Mouse (Mus musculus) midbrain, embryonic 16.5 days (tissue): ENCODE measurements around the gene Fam178b. TPM values are rescaled to one million over a fixed set of nuclear protein-coding genes. Genes with fewer than 3 reads are reported as not detected.

Source experiments
- ATAC-seq: fragments of 200-750 bp; cut with Nextera tagmentation; 2 replicates; pipeline ENCODE4 v1.8.0; 2017; ENCODE audit warnings: moderate TSS enrichment
- H3K27ac ChIP-seq: fragments of 300-500 bp; sonication (generic); 2 replicates; pipeline ENCODE4 v1.5.1; 2014; ENCODE audit warnings: mild to moderate bottlenecking, low read length, mixed read lengths
- H3K27me3 ChIP-seq: fragments of 300-500 bp; sonication (generic); 2 replicates; pipeline ENCODE4 v1.6.1; 2014; ENCODE audit warnings: low read depth, low read length, mixed read lengths; ENCODE audit not compliant: control insufficient read depth, insufficient read depth
- H3K36me3 ChIP-seq: fragments of 300-500 bp; sonication (generic); 2 replicates; pipeline ENCODE4 v1.6.1; 2014; ENCODE audit warnings: mild to moderate bottlenecking, low read length, moderate library complexity, mixed read lengths; ENCODE audit not compliant: control insufficient read depth, insufficient read depth
- H3K4me1 ChIP-seq: fragments of 300-500 bp; sonication (generic); 2 replicates; pipeline ENCODE4 v1.6.1; 2014; ENCODE audit warnings: mild to moderate bottlenecking, low read length, mixed read lengths; ENCODE audit not compliant: control insufficient read depth, insufficient read depth
- H3K4me2 ChIP-seq: fragments of 300-500 bp; sonication (generic); 2 replicates; pipeline ENCODE4 v1.6.1; 2014; ENCODE audit warnings: mild to moderate bottlenecking, low read length, mixed read lengths
- H3K4me3 ChIP-seq: fragments of 300-500 bp; sonication (generic); 2 replicates; pipeline ENCODE4 v1.5.1; 2014; ENCODE audit warnings: low read depth, mild to moderate bottlenecking, low read length, moderate library complexity, mixed read lengths
- H3K9ac ChIP-seq: fragments of 300-500 bp; sonication (generic); 2 replicates; pipeline ENCODE4 v1.6.1; 2014; ENCODE audit warnings: low read depth, low read length, mixed read lengths
- H3K9me3 ChIP-seq: fragments of 300-500 bp; sonication (generic); replicated peaks from 2 replicates; pipeline ENCODE4 v1.6.1; 2014; ENCODE audit warnings: mild to moderate bottlenecking, low read length, mixed read lengths; ENCODE audit not compliant: control insufficient read depth, poor library complexity, severe bottlenecking
- WGBS: fragments of 180-500 bp; shearing (Covaris S2); extraction: QIAGEN DNeasy Blood & Tissue Kit; methylation state at CpG from one replicate; pipeline ENCODE4 v1.1.7; 2014; 5-methylcytosine and 5-hydroxymethylcytosine counted together
- polyA plus RNA-seq: library from polyadenylated mRNA; unstranded; fragments of >200 nt; fragmentation: Nextera tagmentation; extraction: Ambion mirVana; gene quantifications from 2 replicates; pipeline ENCODE4 v1.2.1, GENCODE M21; 2015

Gene Fam178b
- polyA plus RNA-seq, 1 experiment from 2014 or later, result 0.33 TPM

GRCm38 (mm10) chr1:36588476-36589450, 94.2 kb downstream of the Fam178b start:
- Histone ChIP-seq H3K36me3 (no peaks in the 10 kb centered on the region), H3K4me2 (no peak overlapping the region), H3K4me3 (no peak overlapping the region), H3K9ac (no peak overlapping the region), H3K9me3 (no peaks in the 10 kb centered on the region), H3K27ac (no peak overlapping the region), H3K4me1 (peaks cover 2% of the 10 kb centered on the region; the same call in 1 of the 2 replicates), H3K27me3 (no peaks in the 10 kb centered on the region)
- ATAC-seq, result no peak
- 70% methylated on average over 13 of the region's 13 CpGs for WGBS

GRCm38 (mm10) chr1:36587860-36588259, 95.1 kb downstream of the Fam178b start:
- Histone ChIP-seq H3K9ac (no peak overlapping the region), H3K36me3 (no peaks in the 10 kb centered on the region), H3K4me3 (no peak overlapping the region), H3K4me1 (peaks cover 2% of the 10 kb centered on the region; the same call in 1 of the 2 replicates), H3K27me3 (peaks cover under 1% of the 10 kb centered on the region; the same call in 1 of the 2 replicates), H3K27ac (no peak overlapping the region), H3K4me2 (no peak overlapping the region), H3K9me3 (no peaks in the 10 kb centered on the region)
- ATAC-seq, result no peak
- 88% methylated on average over 6 of the region's 6 CpGs for WGBS

- H3K4me3 ChIP-seq, result no peak overlapping the region
- H3K4me2 ChIP-seq, result no peak overlapping the region
- no peak overlapping the region for H3K9ac ChIP-seq
- no peaks in the 10 kb centered on the region for H3K9me3 ChIP-seq
- no peaks in the 10 kb centered on the region for H3K36me3 ChIP-seq
- peaks cover 2% of the 10 kb centered on the region; the same call in 1 of the 2 replicates for H3K4me1 ChIP-seq
- peaks cover 3% of the 10 kb centered on the region; the same call in 1 of the 2 replicates for H3K27me3 ChIP-seq
- WGBS, result 42% methylated on average over 4 of the region's 4 CpGs
- ATAC-seq, result no peak
- no peak overlapping the region for H3K27ac ChIP-seq
Observed at GRCm38 (mm10) chr1:36586288-36586687, 96.7 kb downstream of the Fam178b start.

GRCm38 (mm10) chr1:36583408-36584116, 99.4 kb downstream of the Fam178b start:
- WGBS, result 86% methylated on average over 8 of the region's 8 CpGs
- no peak for ATAC-seq
- H3K9ac ChIP-seq, result no peak overlapping the region
- peaks cover 14% of the 10 kb centered on the region for H3K4me1 ChIP-seq
- H3K4me2 ChIP-seq, result no peak overlapping the region
- no peaks in the 10 kb centered on the region for H3K9me3 ChIP-seq
- H3K27me3 ChIP-seq, result peaks cover 3% of the 10 kb centered on the region; the same call in 1 of the 2 replicates
- no peaks in the 10 kb centered on the region for H3K36me3 ChIP-seq
- no peak overlapping the region for H3K4me3 ChIP-seq
- no peak overlapping the region for H3K27ac ChIP-seq

- Histone ChIP-seq H3K27ac (no peak overlapping the region), H3K4me2 (no peak overlapping the region), H3K9ac (no peak overlapping the region), H3K4me1 (peaks cover 14% of the 10 kb centered on the region), H3K4me3 (no peak overlapping the region), H3K27me3 (peaks cover 3% of the 10 kb centered on the region; the same call in 1 of the 2 replicates), H3K36me3 (no peaks in the 10 kb centered on the region), H3K9me3 (no peaks in the 10 kb centered on the region)
- WGBS, result 81% methylated on average over 8 of the region's 8 CpGs
- no peak for ATAC-seq
Observed at GRCm38 (mm10) chr1:36582211-36582610, 100.8 kb downstream of the Fam178b start.

GRCm38 (mm10) chr1:36581260-36581659, 101.7 kb downstream of the Fam178b start:
- Histone ChIP-seq H3K4me3 (no peak overlapping the region), H3K36me3 (no peaks in the 10 kb centered on the region), H3K9me3 (no peaks in the 10 kb centered on the region), H3K27me3 (peaks cover 3% of the 10 kb centered on the region; the same call in 1 of the 2 replicates), H3K4me1 (peaks cover 14% of the 10 kb centered on the region), H3K9ac (no peak overlapping the region), H3K4me2 (no peak overlapping the region), H3K27ac (no peak overlapping the region)
- 54% methylated on average over 5 of the region's 5 CpGs for WGBS
- no peak for ATAC-seq

- ATAC-seq, result peak; percentile 88
- Histone ChIP-seq H3K9ac (peak overlapping the region; percentile 52; the same call in 1 of the 2 replicates), H3K4me2 (peak overlapping the region; percentile 40), H3K27me3 (peaks cover 3% of the 10 kb centered on the region; the same call in 1 of the 2 replicates), H3K36me3 (no peaks in the 10 kb centered on the region), H3K27ac (peak overlapping the region; percentile 84), H3K4me1 (peaks cover 14% of the 10 kb centered on the region), H3K9me3 (no peaks in the 10 kb centered on the region), H3K4me3 (no peak overlapping the region)
- under 1% methylated on average over 17 of the region's 17 CpGs for WGBS
Observed at GRCm38 (mm10) chr1:36580384-36581207, 102.4 kb downstream of the Fam178b start.

GRCm38 (mm10) chr1:36579974-36580383, 103.0 kb downstream of the Fam178b start:
- peak overlapping the region; percentile 40 for H3K4me2 ChIP-seq
- 13% methylated on average over 6 of the region's 6 CpGs for WGBS
- ATAC-seq, result peak; percentile 36

More at GRCm38 (mm10) chr1:36579974-36580383, 103.0 kb downstream of the Fam178b start:
- Histone ChIP-seq H3K4me3 (no peak overlapping the region), H3K27ac (peak overlapping the region; percentile 84), H3K9me3 (no peaks in the 10 kb centered on the region), H3K4me1 (peaks cover 14% of the 10 kb centered on the region), H3K9ac (peak overlapping the region; percentile 52; the same call in 1 of the 2 replicates), H3K27me3 (peaks cover 3% of the 10 kb centered on the region; the same call in 1 of the 2 replicates), H3K36me3 (no peaks in the 10 kb centered on the region)
